8 mouse cellular contexts compared by ENCODE assay signal in genomic region chr9:56949767-56950166, GRCm38 (mm10). TPM values are rescaled to one million over a fixed set of nuclear protein-coding genes. Genes with fewer than 3 reads are reported as not detected.
DNase-seq lines count a peak whose midpoint lies in the region; ATAC-seq and TF ChIP-seq lines count a peak whose summit lies in the region.

No protein-coding gene starts in this region.

- 20% methylated on average over 13 of the region's 13 CpGs for WGBS in kidney, embryonic 16.5 days
- WGBS in kidney, adult 2 months = 11% methylated on average over 13 of the region's 13 CpGs
- 33% methylated on average over 13 of the region's 13 CpGs for WGBS in hindbrain, embryonic 10.5 days

- no peak overlapping the region for H3K27ac ChIP-seq in kidney, embryonic 16.5 days (ENCODE audit: low read length)
- no peak overlapping the region for H3K27ac ChIP-seq in kidney, adult 2 months (ENCODE audit: insufficient read depth, low read depth, low read length)
- H3K27ac ChIP-seq in hindbrain, embryonic 10.5 days = peak overlapping the region; percentile 95

- no peak for TF ChIP-seq CTCF in kidney, adult 2 months (conservative IDR thresholded peaks at IDR 0.05; ENCODE audit: insufficient read depth, insufficient read length, low read depth, low read length)

- no peaks in the 10 kb centered on the region for H3K36me3 ChIP-seq in kidney, embryonic 16.5 days (ENCODE audit: insufficient read depth, low read length)
- H3K36me3 ChIP-seq in kidney, adult 2 months (ENCODE audit: control insufficient read depth, insufficient read depth, low read length) = no peaks in the 10 kb centered on the region
- H3K36me3 ChIP-seq in hindbrain, embryonic 10.5 days = no peaks in the 10 kb centered on the region

- no peaks in the 10 kb centered on the region for H3K9me3 ChIP-seq in kidney, embryonic 16.5 days (ENCODE audit: low read length)
- no peaks in the 10 kb centered on the region for H3K9me3 ChIP-seq in hindbrain, embryonic 10.5 days

- peak overlapping the region; percentile 62 for H3K9ac ChIP-seq in kidney, embryonic 16.5 days (replicated peaks; ENCODE audit: low read length)

- ATAC-seq in kidney, embryonic 16.5 days (ENCODE audit: low FRiP score, low TSS enrichment) = no peak
- ATAC-seq in frontal cortex, adult (ENCODE audit: low TSS enrichment) = no peak

- no peak for DNase-seq in kidney, adult 2 months
- DNase-seq in ZHBTc4 (ENCODE audit: low read depth, low spot score) = peak; percentile 50
- DNase-seq in hindbrain, embryonic 10.5 days (ENCODE audit: low spot score) = no peak
- DNase-seq in lung, postnatal 10 days = peak; percentile 9
- DNase-seq in frontal cortex, postnatal 14 days (ENCODE audit: low spot score in 2 of 2) = no peak
- no peak for DNase-seq in frontal cortex, postnatal 10 days (ENCODE audit: low spot score in 2 of 2)

- peak overlapping the region; percentile 55 for H3K4me2 ChIP-seq in kidney, embryonic 16.5 days (replicated peaks; ENCODE audit: low read depth, low read length)

- H3K27me3 ChIP-seq in kidney, embryonic 16.5 days (ENCODE audit: insufficient read depth, low read length) = no peaks in the 10 kb centered on the region
- no peaks in the 10 kb centered on the region for H3K27me3 ChIP-seq in kidney, adult 2 months (replicated peaks; ENCODE audit: control insufficient read depth, insufficient read depth, low read length)
- H3K27me3 ChIP-seq in hindbrain, embryonic 10.5 days (ENCODE audit: insufficient read depth, poor library complexity, severe bottlenecking) = no peaks in the 10 kb centered on the region

- H3K4me1 ChIP-seq in kidney, embryonic 16.5 days (ENCODE audit: insufficient read depth, low read length) = peaks cover 8% of the 10 kb centered on the region
- H3K4me1 ChIP-seq in kidney, adult 2 months (ENCODE audit: control insufficient read depth, insufficient read depth, low read length) = 0 out of 2 replicates have a peak, but pooled peaks cover 2% of the 10 kb centered on the region
- H3K4me1 ChIP-seq in hindbrain, embryonic 10.5 days (replicated peaks) = peaks cover 13% of the 10 kb centered on the region

- H3K4me3 ChIP-seq in kidney, embryonic 16.5 days (ENCODE audit: low read length) = peak overlapping the region; percentile 40
- H3K4me3 ChIP-seq in kidney, adult 2 months (ENCODE audit: insufficient read depth, low read depth, low read length) = no peak overlapping the region
- H3K4me3 ChIP-seq in hindbrain, embryonic 10.5 days = peak overlapping the region; percentile 70

- TF ChIP-seq POLR2A in kidney, adult 2 months (IDR thresholded peaks at IDR 0.05; ENCODE audit: low read depth, low read length) = no peak

RNA-seq across cellular contexts. Expression of gene Snupn, which starts 0.9 kb away (rescaled TPM):
- polyA plus RNA-seq in kidney, embryonic 16.5 days (2015; fragmentation: Nextera tagmentation; extraction: Ambion mirVana) = 27.2 and 29.4 TPM in 2 replicates
- 6.5 and 7.7 TPM in 2 replicates for polyA plus RNA-seq in kidney, adult 2 months (2012; rRNA removed)
- polyA plus RNA-seq in hindbrain, embryonic 10.5 days (2016; fragmentation: Nextera tagmentation; extraction: Ambion mirVana) = 28.4 and 28.6 TPM in 2 replicates

RNA-seq across cellular contexts. Expression of gene Imp3, which starts 12.5 kb away (rescaled TPM):
- 89.7 and 92.6 TPM in 2 replicates for polyA plus RNA-seq in kidney, embryonic 16.5 days (2015; fragmentation: Nextera tagmentation; extraction: Ambion mirVana)
- polyA plus RNA-seq in kidney, adult 2 months (2012; rRNA removed) = 151 and 189 TPM in 2 replicates
- 66.8 and 67.9 TPM in 2 replicates for polyA plus RNA-seq in hindbrain, embryonic 10.5 days (2016; fragmentation: Nextera tagmentation; extraction: Ambion mirVana)

RNA-seq across cellular contexts. Expression of gene Snx33, which starts 21.6 kb away (rescaled TPM):
- 11.9 and 12.3 TPM in 2 replicates for polyA plus RNA-seq in kidney, embryonic 16.5 days (2015; fragmentation: Nextera tagmentation; extraction: Ambion mirVana)
- polyA plus RNA-seq in kidney, adult 2 months (2012; rRNA removed) = 11.8 and 12.0 TPM in 2 replicates
- polyA plus RNA-seq in hindbrain, embryonic 10.5 days (2016; fragmentation: Nextera tagmentation; extraction: Ambion mirVana) = 6.7 and 9.2 TPM in 2 replicates

RNA-seq across cellular contexts. Expression of gene Ptpn9, which starts 45.0 kb away (rescaled TPM):
- 23.6 TPM in 2 replicates for polyA plus RNA-seq in kidney, embryonic 16.5 days (2015; fragmentation: Nextera tagmentation; extraction: Ambion mirVana)
- 20.7 and 26.6 TPM in 2 replicates for polyA plus RNA-seq in kidney, adult 2 months (2012; rRNA removed)
- 20.5 and 21.4 TPM in 2 replicates for polyA plus RNA-seq in hindbrain, embryonic 10.5 days (2016; fragmentation: Nextera tagmentation; extraction: Ambion mirVana)

Comparison
In these comparisons a context has a peak if more than half of its experiments do, and no peak if none do; other contexts are left out.
1. DNase-seq: peak in ZHBTc4 (single experiment) and lung, postnatal 10 days (single experiment); none in kidney, adult 2 months (single experiment), hindbrain, embryonic 10.5 days (single experiment), frontal cortex, postnatal 14 days (0 of 2) and frontal cortex, postnatal 10 days (0 of 2).